Mouse (Mus musculus) intestine, postnatal 0 days (tissue): ENCODE measurements around the gene Cep95. TPM values are rescaled to one million over a fixed set of nuclear protein-coding genes. Genes with fewer than 3 reads are reported as not detected.
"Not testable (repeated sequence)": the region's sequence is repeated elsewhere in the genome, so short reads cannot be mapped to it uniquely, and the experiment has no call there.

Experiments
- ATAC-seq: fragments of 200-750 bp; cut with Nextera tagmentation; 2 replicates; pipeline ENCODE4 v1.8.0; 2017; ENCODE audit warnings: mild to moderate bottlenecking, moderate TSS enrichment, moderate library complexity
- H3K27ac ChIP-seq: fragments of 300-500 bp; sonication (generic); 2 replicates; pipeline ENCODE4 v1.5.1; 2014; ENCODE audit warnings: mild to moderate bottlenecking, low read depth, low read length, moderate library complexity
- H3K27me3 ChIP-seq: fragments of 300-500 bp; sonication (generic); replicated peaks from 2 replicates; pipeline ENCODE4 v1.6.1; 2014; ENCODE audit warnings: low read length, mixed read lengths; ENCODE audit not compliant: control insufficient read depth, insufficient read depth
- H3K36me3 ChIP-seq: fragments of 300-500 bp; sonication (generic); 2 replicates; pipeline ENCODE4 v1.6.1; 2014; ENCODE audit warnings: mild to moderate bottlenecking, moderate library complexity; ENCODE audit not compliant: control insufficient read depth, insufficient read depth
- H3K4me1 ChIP-seq: fragments of 300-500 bp; sonication (generic); replicated peaks from 2 replicates; pipeline ENCODE4 v1.6.1; 2014; ENCODE audit warnings: antibody characterized with exemption, low read length, mixed read lengths; ENCODE audit not compliant: control insufficient read depth, insufficient read depth
- H3K4me2 ChIP-seq: fragments of 300-500 bp; sonication (generic); replicated peaks from 2 replicates; pipeline ENCODE4 v1.6.1; 2014; ENCODE audit warnings: low read depth, mild to moderate bottlenecking, moderate library complexity
- H3K4me3 ChIP-seq: fragments of 300-500 bp; sonication (generic); 2 replicates; pipeline ENCODE4 v1.5.1; 2014; ENCODE audit warnings: low read depth, low read length
- H3K9ac ChIP-seq: fragments of 300-500 bp; sonication (generic); 2 replicates; pipeline ENCODE4 v1.6.1; 2014; ENCODE audit warnings: mild to moderate bottlenecking, low read depth, low read length
- H3K9me3 ChIP-seq: fragments of 300-500 bp; sonication (generic); 2 replicates; pipeline ENCODE4 v1.6.1; 2016; ENCODE audit warnings: mixed run types; ENCODE audit not compliant: control insufficient read depth
- CTCF ChIP-seq: sonication (generic); IDR thresholded peaks from 2 replicates; pipeline ENCODE4 v1.5.1; 2016; ENCODE audit warnings: low read depth, mild to moderate bottlenecking, control low read depth, antibody characterized with exemption, moderate library complexity
- WGBS: fragments of 180-500 bp; shearing (Covaris S2); extraction: QIAGEN DNeasy Blood & Tissue Kit; methylation state at CpG from one replicate; pipeline ENCODE4 v1.1.7; 2014; 5-methylcytosine and 5-hydroxymethylcytosine counted together
- polyA plus RNA-seq: library from polyadenylated mRNA; unstranded; fragments of >200 nt; fragmentation: Nextera tagmentation; extraction: Ambion mirVana; gene quantifications from 2 replicates; pipeline ENCODE4 v1.2.1, GENCODE M21; 2015

Gene Cep95
- polyA plus RNA-seq, 1 experiment from 2014 or later: 5.3 TPM

GRCm38 (mm10) chr11:106780089-106780425 is 9.0 kb upstream of the Cep95 start:
- Histone ChIP-seq H3K27ac (peak overlapping the region; percentile 90), H3K36me3 (peaks cover 48% of the 10 kb centered on the region), H3K4me3 (no peak overlapping the region; the same call in 1 of the 2 replicates), H3K4me1 (no peaks in the 10 kb centered on the region), H3K4me2 (peak overlapping the region; percentile 77), H3K27me3 (no peaks in the 10 kb centered on the region), H3K9ac (no peak overlapping the region), H3K9me3 (no peaks in the 10 kb centered on the region)
- ATAC-seq: no peak
- no peak for TF ChIP-seq CTCF
- 53% methylated on average over 4 of the region's 4 CpGs for WGBS

- 71% methylated on average over 6 of the region's 6 CpGs for WGBS
- no peak for ATAC-seq
- no peaks in the 10 kb centered on the region for H3K27me3 ChIP-seq
- H3K4me3 ChIP-seq: no peak overlapping the region
- TF ChIP-seq CTCF: no peak
- peak overlapping the region; percentile 46; the same call in 1 of the 2 replicates for H3K27ac ChIP-seq
- H3K4me1 ChIP-seq: no peaks in the 10 kb centered on the region
- no peaks in the 10 kb centered on the region for H3K9me3 ChIP-seq
- peaks cover 48% of the 10 kb centered on the region for H3K36me3 ChIP-seq
- H3K4me2 ChIP-seq: no peak overlapping the region
- H3K9ac ChIP-seq: no peak overlapping the region
Observed at GRCm38 (mm10) chr11:106780590-106781220, 8.3 kb upstream of the Cep95 start.

GRCm38 (mm10) chr11:106782271-106782670 is 6.8 kb upstream of the Cep95 start:
- not testable (repeated sequence) for H3K4me2 ChIP-seq, H3K9ac ChIP-seq, H3K4me1 ChIP-seq, H3K27me3 ChIP-seq, ATAC-seq, H3K27ac ChIP-seq, H3K9me3 ChIP-seq, H3K4me3 ChIP-seq
- WGBS: 67% methylated on average over 7 of the region's 7 CpGs
- peaks cover 48% of the 10 kb centered on the region for H3K36me3 ChIP-seq

- no peaks in the 10 kb centered on the region for H3K4me1 ChIP-seq
- H3K9me3 ChIP-seq: no peaks in the 10 kb centered on the region
- H3K36me3 ChIP-seq: peaks cover 48% of the 10 kb centered on the region
- no peak for ATAC-seq
- 68% methylated on average over 9 of the region's 9 CpGs for WGBS
- no peak overlapping the region for H3K4me3 ChIP-seq
- H3K27ac ChIP-seq: 0 out of 2 replicates have a peak overlapping the region, but pooled peaks have one; percentile 36
- H3K27me3 ChIP-seq: no peaks in the 10 kb centered on the region
- TF ChIP-seq CTCF: no peak
- H3K9ac ChIP-seq: no peak overlapping the region
- no peak overlapping the region for H3K4me2 ChIP-seq
Observed at GRCm38 (mm10) chr11:106782841-106783764, 5.9 kb upstream of the Cep95 start.

GRCm38 (mm10) chr11:106784476-106784875 is 4.6 kb upstream of the Cep95 start:
- no peak for ATAC-seq

GRCm38 (mm10) chr11:106785043-106785442 is 4.0 kb upstream of the Cep95 start:
- no peaks in the 10 kb centered on the region for H3K9me3 ChIP-seq
- 0 out of 2 replicates have a peak overlapping the region, but pooled peaks have one; percentile 65 for H3K4me2 ChIP-seq
- WGBS: 51% methylated on average over 1 of the region's 1 CpGs
- H3K4me3 ChIP-seq: no peak overlapping the region
- peaks cover 48% of the 10 kb centered on the region for H3K36me3 ChIP-seq
- no peak overlapping the region for H3K9ac ChIP-seq
- H3K4me1 ChIP-seq: no peaks in the 10 kb centered on the region
- TF ChIP-seq CTCF: no peak
- no peaks in the 10 kb centered on the region for H3K27me3 ChIP-seq
- no peak for ATAC-seq
- no peak overlapping the region for H3K27ac ChIP-seq

More at GRCm38 (mm10) chr11:106784476-106784875, 4.6 kb upstream of the Cep95 start:
- no peak for TF ChIP-seq CTCF
- Histone ChIP-seq H3K4me3 (no peak overlapping the region), H3K36me3 (peaks cover 48% of the 10 kb centered on the region), H3K9ac (no peak overlapping the region), H3K4me1 (no peaks in the 10 kb centered on the region), H3K27ac (no peak overlapping the region), H3K4me2 (no peak overlapping the region), H3K9me3 (no peaks in the 10 kb centered on the region), H3K27me3 (no peaks in the 10 kb centered on the region)
- 82% methylated on average over 2 of the region's 2 CpGs for WGBS
